Mouse (Mus musculus) megakaryocyte-erythroid progenitor cell, adult 5 weeks (primary cell): ENCODE results near the gene Snx7. TPM values are rescaled to one million over a fixed set of nuclear protein-coding genes. Genes with fewer than 3 reads are reported as not detected.

ENCODE experiments used
- polyA plus RNA-seq: library from polyadenylated mRNA; stranded (reverse); fragments of >175 nt; gene quantifications from 2 replicates; pipeline ENCODE4 v1.2.3, GENCODE M21; 2012

The Snx7 gene
- polyA plus RNA-seq, result 2.1 and 2.7 TPM in 2 replicates

GRCm38 (mm10) chr3:117868637-117869323 is at the start of gene Snx7:
TSS of gene Snx7 (minus strand) at chr3:117868936.

